Mouse (Mus musculus) limb, embryonic 12.5 days (tissue): Measurements from ENCODE around the gene Eya2. TPM values are rescaled to one million over a fixed set of nuclear protein-coding genes. Genes with fewer than 3 reads are reported as not detected.

ENCODE experiments used
- ATAC-seq: fragments of 200-750 bp; cut with Nextera tagmentation; 2 replicates; pipeline ENCODE4 v1.8.0; 2017; ENCODE audit warnings: low read depth, moderate TSS enrichment; ENCODE audit not compliant: insufficient number of reproducible peaks, insufficient read depth, low FRiP score, low TSS enrichment
- H3K27ac ChIP-seq: fragments of 300-500 bp; sonication (generic); 2 replicates; pipeline ENCODE4 v1.5.1; 2016; ENCODE audit warnings: mild to moderate bottlenecking, moderate library complexity
- H3K27me3 ChIP-seq: fragments of 300-500 bp; sonication (generic); 2 replicates; pipeline ENCODE4 v1.6.1; 2016; ENCODE audit warnings: mild to moderate bottlenecking, moderate library complexity
- H3K36me3 ChIP-seq: fragments of 300-500 bp; sonication (generic); 2 replicates; pipeline ENCODE4 v1.6.1; 2016; ENCODE audit warnings: mild to moderate bottlenecking, moderate library complexity
- H3K4me1 ChIP-seq: fragments of 300-500 bp; sonication (generic); replicated peaks from 2 replicates; pipeline ENCODE4 v1.6.1; 2016
- H3K4me2 ChIP-seq: fragments of 300-500 bp; sonication (generic); 2 replicates; pipeline ENCODE4 v1.6.1; 2016; ENCODE audit warnings: mild to moderate bottlenecking, moderate library complexity
- H3K4me3 ChIP-seq: fragments of 300-500 bp; sonication (generic); replicated peaks from 2 replicates; pipeline ENCODE4 v1.5.1; 2016; ENCODE audit warnings: mild to moderate bottlenecking
- H3K9ac ChIP-seq: fragments of 300-500 bp; sonication (generic); replicated peaks from 2 replicates; pipeline ENCODE4 v1.6.1; 2016; ENCODE audit warnings: mild to moderate bottlenecking, moderate library complexity
- H3K9me3 ChIP-seq: fragments of 300-500 bp; sonication (generic); 2 replicates; pipeline ENCODE4 v1.6.1; 2016; ENCODE audit warnings: mild to moderate bottlenecking, moderate library complexity
- WGBS: fragments of 180-500 bp; shearing (Covaris S2); methylation state at CpG from one replicate; pipeline ENCODE4 v1.1.7; 2016; 5-methylcytosine and 5-hydroxymethylcytosine counted together
- polyA plus RNA-seq: library from polyadenylated mRNA; unstranded; fragments of >200 nt; fragmentation: Nextera tagmentation; extraction: Ambion mirVana; gene quantifications from 2 replicates; pipeline ENCODE4 v1.2.1, GENCODE M21; 2016

Gene Eya2
- polyA plus RNA-seq, 1 experiment from 2014 or later = 9.7 TPM

GRCm38 (mm10) chr2:165621488-165621887 is 26.7 kb downstream of the Eya2 start:
- no peak overlapping the region for H3K4me2 ChIP-seq
- H3K9ac ChIP-seq = no peak overlapping the region
- H3K4me1 ChIP-seq = peaks cover 15% of the 10 kb centered on the region
- WGBS = 95% methylated on average over 2 of the region's 2 CpGs
- no peaks in the 10 kb centered on the region for H3K36me3 ChIP-seq
- H3K27ac ChIP-seq = no peak overlapping the region
- ATAC-seq = no peak
- H3K9me3 ChIP-seq = no peaks in the 10 kb centered on the region
- H3K4me3 ChIP-seq = no peak overlapping the region
- H3K27me3 ChIP-seq = no peaks in the 10 kb centered on the region

DNA sequence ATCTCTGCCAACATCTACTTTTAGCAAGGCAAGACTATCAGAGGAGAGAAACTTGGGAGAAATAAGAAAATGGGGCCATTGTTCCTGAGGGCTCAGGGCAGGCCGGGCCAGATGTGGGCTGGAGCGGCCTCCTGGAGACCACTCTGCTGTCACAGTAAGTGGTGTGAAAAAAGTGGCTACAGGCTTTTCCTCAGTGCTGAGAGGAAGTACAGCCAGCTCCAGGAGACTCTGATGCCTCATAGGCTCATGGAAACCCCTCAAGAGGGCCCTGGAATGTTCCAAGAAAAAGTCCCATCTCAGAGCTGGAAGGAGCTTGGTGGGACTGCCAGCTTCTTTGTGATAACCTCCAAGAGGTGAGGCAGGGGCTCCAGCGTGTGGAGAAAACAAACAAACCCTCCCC is 27.8 kb downstream of the Eya2 start:
- Histone ChIP-seq H3K4me2 (no peak overlapping the region), H3K4me3 (no peak overlapping the region), H3K27me3 (no peaks in the 10 kb centered on the region), H3K9me3 (no peaks in the 10 kb centered on the region), H3K9ac (no peak overlapping the region), H3K4me1 (peaks cover 15% of the 10 kb centered on the region), H3K36me3 (no peaks in the 10 kb centered on the region), H3K27ac (peak overlapping the region; percentile 86)
- ATAC-seq = no peak
- 54% methylated on average over 3 of the region's 3 CpGs for WGBS

DNA sequence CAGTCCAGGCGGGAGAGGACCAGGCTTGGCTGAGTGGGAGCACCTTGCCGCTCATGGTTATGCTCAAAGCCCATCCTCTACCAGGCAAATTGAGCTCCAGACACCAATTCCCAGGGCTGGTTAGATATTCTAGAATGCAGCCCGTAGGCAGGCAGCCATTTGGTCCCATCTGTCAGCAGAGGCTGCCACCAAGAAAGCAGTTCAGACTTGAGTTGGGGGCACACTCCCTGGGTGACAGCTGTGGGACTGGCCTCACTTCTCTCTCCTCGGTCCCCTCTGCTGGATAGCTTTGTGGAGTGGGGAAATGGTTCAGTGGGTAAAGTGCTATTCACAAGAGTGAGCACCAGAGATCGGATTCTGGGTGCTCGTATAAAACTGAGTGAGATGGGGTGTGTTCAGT is 32.0 kb downstream of the Eya2 start:
- H3K9me3 ChIP-seq = no peaks in the 10 kb centered on the region
- no peak overlapping the region for H3K4me3 ChIP-seq
- H3K27ac ChIP-seq = no peak overlapping the region
- H3K9ac ChIP-seq = no peak overlapping the region
- H3K4me1 ChIP-seq = peaks cover 15% of the 10 kb centered on the region
- WGBS = 72% methylated on average over 6 of the region's 6 CpGs
- H3K4me2 ChIP-seq = no peak overlapping the region
- H3K36me3 ChIP-seq = no peaks in the 10 kb centered on the region
- no peak for ATAC-seq
- H3K27me3 ChIP-seq = peaks cover 11% of the 10 kb centered on the region; the same call in 1 of the 2 replicates

DNA sequence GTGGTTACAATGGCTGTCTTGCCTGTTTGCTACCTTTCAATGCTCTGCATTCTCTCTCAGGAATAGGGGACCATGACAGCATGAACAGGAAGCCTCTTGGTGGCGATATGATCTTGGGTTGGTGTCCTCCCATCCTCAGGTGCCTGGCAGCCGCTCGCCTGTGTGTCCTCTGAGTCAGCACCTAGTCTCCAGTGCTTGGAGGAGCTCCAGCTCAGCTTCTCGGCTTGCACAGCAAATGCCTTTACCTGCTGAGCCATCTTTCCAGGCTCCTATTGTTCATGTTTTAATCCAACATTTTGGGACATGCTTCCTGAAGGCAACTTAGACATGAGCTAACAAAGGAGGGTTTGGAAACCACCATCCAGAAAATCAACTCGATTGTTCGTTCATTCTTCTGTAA is 33.1 kb downstream of the Eya2 start:
- no peaks in the 10 kb centered on the region for H3K36me3 ChIP-seq
- no peak for ATAC-seq
- no peak overlapping the region for H3K4me2 ChIP-seq
- H3K27me3 ChIP-seq = peaks cover 17% of the 10 kb centered on the region
- no peak overlapping the region for H3K9ac ChIP-seq
- peaks cover 6% of the 10 kb centered on the region for H3K4me1 ChIP-seq
- no peaks in the 10 kb centered on the region for H3K9me3 ChIP-seq
- H3K4me3 ChIP-seq = no peak overlapping the region
- WGBS = 80% methylated on average over 6 of the region's 6 CpGs
- H3K27ac ChIP-seq = no peak overlapping the region

DNA sequence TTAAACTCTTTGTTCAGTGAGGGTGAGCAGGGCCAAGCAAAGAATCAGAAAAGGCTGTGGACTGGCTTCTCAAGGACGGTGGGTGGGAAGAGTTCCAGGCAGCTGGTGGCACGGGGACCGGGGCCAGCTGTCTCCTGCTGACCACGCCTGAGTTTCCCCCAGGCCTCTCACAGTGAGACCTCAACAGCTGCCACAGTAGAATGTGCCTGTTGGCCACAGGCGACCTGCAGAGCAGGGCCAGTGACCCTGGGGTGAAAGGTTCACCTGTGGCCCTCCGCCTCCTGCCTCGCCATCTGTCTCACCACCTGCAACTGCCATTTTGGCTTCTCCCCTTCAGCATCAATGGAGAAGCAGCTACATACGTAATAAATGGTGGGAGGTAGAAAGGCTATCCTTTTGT is 35.1 kb downstream of the Eya2 start:
- Histone ChIP-seq H3K36me3 (no peaks in the 10 kb centered on the region), H3K9me3 (no peaks in the 10 kb centered on the region), H3K4me2 (no peak overlapping the region), H3K27me3 (peaks cover 22% of the 10 kb centered on the region), H3K27ac (no peak overlapping the region), H3K4me1 (peaks cover 21% of the 10 kb centered on the region), H3K4me3 (no peak overlapping the region), H3K9ac (no peak overlapping the region)
- WGBS = 36% methylated on average over 8 of the region's 8 CpGs
- ATAC-seq = no peak

GRCm38 (mm10) chr2:165633011-165633785 is 38.4 kb downstream of the Eya2 start:
- Histone ChIP-seq H3K9ac (no peak overlapping the region), H3K4me2 (no peak overlapping the region), H3K4me3 (no peak overlapping the region), H3K27ac (no peak overlapping the region), H3K36me3 (no peaks in the 10 kb centered on the region), H3K27me3 (peaks cover 22% of the 10 kb centered on the region), H3K9me3 (peaks cover 13% of the 10 kb centered on the region), H3K4me1 (peaks cover 28% of the 10 kb centered on the region)
- ATAC-seq = no peak
- 74% methylated on average over 11 of the region's 11 CpGs for WGBS

- Histone ChIP-seq H3K27me3 (peaks cover 19% of the 10 kb centered on the region), H3K4me1 (peaks cover 32% of the 10 kb centered on the region), H3K4me2 (0 out of 2 replicates have a peak overlapping the region, but pooled peaks have one; percentile 4), H3K9ac (no peak overlapping the region), H3K27ac (peak overlapping the region; percentile 32), H3K36me3 (no peaks in the 10 kb centered on the region), H3K4me3 (no peak overlapping the region), H3K9me3 (peaks cover 13% of the 10 kb centered on the region)
- 18% methylated on average over 7 of the region's 7 CpGs for WGBS
- peak; percentile 45; the same call in 1 of the 2 replicates for ATAC-seq
Observed at GRCm38 (mm10) chr2:165634481-165634880, 39.6 kb downstream of the Eya2 start.

GRCm38 (mm10) chr2:165639075-165639755 is 44.4 kb downstream of the Eya2 start:
- H3K27ac ChIP-seq = no peak overlapping the region
- no peak overlapping the region for H3K4me3 ChIP-seq
- no peaks in the 10 kb centered on the region for H3K36me3 ChIP-seq
- H3K27me3 ChIP-seq = no peaks in the 10 kb centered on the region
- H3K9ac ChIP-seq = no peak overlapping the region
- peaks cover 47% of the 10 kb centered on the region for H3K4me1 ChIP-seq
- peaks cover 13% of the 10 kb centered on the region for H3K9me3 ChIP-seq
- 75% methylated on average over 11 of the region's 11 CpGs for WGBS
- no peak for ATAC-seq
- no peak overlapping the region for H3K4me2 ChIP-seq

DNA sequence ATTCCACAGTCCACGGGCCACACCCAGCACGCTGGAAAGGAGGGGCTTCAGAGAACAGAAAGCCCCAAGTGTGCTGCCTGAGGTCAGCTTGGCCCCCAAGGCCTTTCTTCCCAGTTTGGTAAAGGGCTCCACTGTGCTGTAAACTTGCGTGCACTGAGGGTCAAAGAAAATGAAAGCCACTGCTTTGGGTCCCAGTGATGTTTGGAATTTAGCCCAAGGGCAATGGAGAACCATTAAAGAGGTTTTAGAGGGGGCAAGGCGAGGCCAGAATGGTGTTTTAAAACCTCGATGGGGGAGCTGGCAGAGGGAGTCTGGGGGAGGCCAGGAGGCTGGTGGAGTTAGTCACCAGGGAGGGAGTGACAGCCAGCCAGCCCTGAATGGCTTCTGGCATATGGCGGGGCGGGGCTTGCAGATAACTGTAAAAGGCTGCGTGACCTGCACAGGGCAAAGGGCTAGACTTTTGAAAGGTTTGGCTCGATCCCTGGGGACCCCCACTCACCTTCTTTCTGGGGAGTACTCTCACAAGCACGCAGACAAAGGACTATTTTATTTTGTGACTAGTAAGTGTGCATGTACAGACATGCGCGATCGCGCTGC is 47.2 kb downstream of the Eya2 start:
- peaks cover 34% of the 10 kb centered on the region for H3K4me1 ChIP-seq
- no peaks in the 10 kb centered on the region for H3K36me3 ChIP-seq
- 0 out of 2 replicates have a peak overlapping the region, but pooled peaks have one; percentile 9 for H3K4me3 ChIP-seq
- 38% methylated on average over 14 of the region's 14 CpGs for WGBS
- no peak overlapping the region for H3K9ac ChIP-seq
- peaks cover 5% of the 10 kb centered on the region; the same call in 1 of the 2 replicates for H3K27me3 ChIP-seq
- H3K9me3 ChIP-seq = peaks cover 12% of the 10 kb centered on the region
- peak; percentile 57; the same call in 1 of the 2 replicates for ATAC-seq
- H3K27ac ChIP-seq = peak overlapping the region; percentile 35
- H3K4me2 ChIP-seq = peak overlapping the region; percentile 19

DNA sequence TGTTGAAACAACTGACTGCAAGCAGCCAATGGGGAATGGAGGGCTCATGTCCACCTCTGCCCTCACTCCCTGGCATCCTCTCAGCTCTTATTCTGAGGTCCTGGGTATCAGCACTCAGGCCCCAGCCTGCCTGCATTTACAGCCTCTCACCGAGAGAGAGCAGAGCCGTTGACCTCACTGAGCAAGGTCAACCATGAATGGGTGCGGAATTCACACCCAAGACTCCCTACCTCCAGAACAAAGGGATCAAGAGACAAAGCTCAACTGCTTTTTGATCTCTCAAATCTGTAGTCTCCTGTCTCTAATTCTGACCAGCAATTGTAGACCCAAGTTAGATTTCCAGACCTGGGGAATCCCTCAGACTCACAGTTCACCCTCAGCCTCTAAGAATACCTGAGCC is 48.8 kb downstream of the Eya2 start:
- Histone ChIP-seq H3K27me3 (peaks cover 15% of the 10 kb centered on the region; the same call in 1 of the 2 replicates), H3K9ac (no peak overlapping the region), H3K4me1 (peaks cover 44% of the 10 kb centered on the region), H3K36me3 (no peaks in the 10 kb centered on the region), H3K27ac (no peak overlapping the region), H3K4me2 (no peak overlapping the region), H3K9me3 (no peaks in the 10 kb centered on the region), H3K4me3 (no peak overlapping the region)
- no peak for ATAC-seq
- 46% methylated on average over 3 of the region's 3 CpGs for WGBS

- H3K9me3 ChIP-seq = no peaks in the 10 kb centered on the region
- H3K36me3 ChIP-seq = no peaks in the 10 kb centered on the region
- no peak for ATAC-seq
- no peak overlapping the region for H3K4me2 ChIP-seq
- no peak overlapping the region for H3K4me3 ChIP-seq
- H3K9ac ChIP-seq = no peak overlapping the region
- no peak overlapping the region for H3K27ac ChIP-seq
- H3K4me1 ChIP-seq = peaks cover 44% of the 10 kb centered on the region
- peaks cover 15% of the 10 kb centered on the region; the same call in 1 of the 2 replicates for H3K27me3 ChIP-seq
- 80% methylated on average over 9 of the region's 9 CpGs for WGBS
Observed at GRCm38 (mm10) chr2:165644057-165644456, 49.2 kb downstream of the Eya2 start.
